Mouse (Mus musculus) ES-Bruce4 (cell line): ENCODE results near the gene Abcb8. TPM values are rescaled to one million over a fixed set of nuclear protein-coding genes. Genes with fewer than 3 reads are reported as not detected.

Source experiments
- H3K27ac ChIP-seq: 2 replicates; pipeline ENCODE4 v1.5.1; 2012; ENCODE audit warnings: low read length, inconsistent platforms; ENCODE audit not compliant: insufficient read depth
- H3K27me3 ChIP-seq: 2 replicates; pipeline ENCODE4 v1.6.1; 2012; ENCODE audit warnings: mild to moderate bottlenecking, low read length, inconsistent platforms; ENCODE audit not compliant: control insufficient read depth, poor library complexity, insufficient read depth, severe bottlenecking
- H3K36me3 ChIP-seq: 2 replicates; pipeline ENCODE4 v1.6.1; 2012; ENCODE audit warnings: inconsistent platforms, mild to moderate bottlenecking, low read length, moderate library complexity; ENCODE audit not compliant: control insufficient read depth, poor library complexity, insufficient read depth, severe bottlenecking
- H3K4me1 ChIP-seq: one replicate; pipeline ENCODE4 v1.8.1; 2011; ENCODE audit warnings: low read length; ENCODE audit not compliant: control insufficient read depth, insufficient read depth
- H3K4me3 ChIP-seq: 2 replicates; pipeline ENCODE4 v1.5.1; 2011; ENCODE audit warnings: low read depth, mild to moderate bottlenecking, low read length
- H3K9ac ChIP-seq: 2 replicates; pipeline ENCODE4 v1.6.1; 2012; ENCODE audit warnings: low read depth, mild to moderate bottlenecking, inconsistent platforms; ENCODE audit not compliant: poor library complexity, severe bottlenecking
- H3K9me3 ChIP-seq: replicated peaks from 2 replicates; pipeline ENCODE4 v1.6.1; 2012; ENCODE audit warnings: mild to moderate bottlenecking, low read length, inconsistent platforms; ENCODE audit not compliant: control insufficient read depth, poor library complexity, insufficient read depth, severe bottlenecking
- CTCF ChIP-seq: IDR thresholded peaks from one replicate; pipeline ENCODE4 v1.8.1; 2011; ENCODE audit warnings: low read depth, low read length
- EP300 ChIP-seq: IDR thresholded peaks from 2 replicates; pipeline ENCODE4 v1.6.1; 2011; ENCODE audit warnings: low read depth, low read length; ENCODE audit not compliant: insufficient read depth
- POLR2A ChIP-seq: IDR thresholded peaks from one replicate; pipeline ENCODE4 v1.8.1; 2011; ENCODE audit warnings: low read length; ENCODE audit not compliant: insufficient read depth
- polyA plus RNA-seq: library from polyadenylated mRNA; stranded (reverse); fragments of >200 nt; gene quantifications from 2 replicates; pipeline ENCODE4 v1.2.4, GENCODE M21; 2011; ENCODE audit warnings: low read depth; ENCODE audit not compliant: missing spikeins, insufficient read depth, insufficient read length

The Abcb8 gene
- polyA plus RNA-seq, 1 experiment = 29.6 TPM

DNA sequence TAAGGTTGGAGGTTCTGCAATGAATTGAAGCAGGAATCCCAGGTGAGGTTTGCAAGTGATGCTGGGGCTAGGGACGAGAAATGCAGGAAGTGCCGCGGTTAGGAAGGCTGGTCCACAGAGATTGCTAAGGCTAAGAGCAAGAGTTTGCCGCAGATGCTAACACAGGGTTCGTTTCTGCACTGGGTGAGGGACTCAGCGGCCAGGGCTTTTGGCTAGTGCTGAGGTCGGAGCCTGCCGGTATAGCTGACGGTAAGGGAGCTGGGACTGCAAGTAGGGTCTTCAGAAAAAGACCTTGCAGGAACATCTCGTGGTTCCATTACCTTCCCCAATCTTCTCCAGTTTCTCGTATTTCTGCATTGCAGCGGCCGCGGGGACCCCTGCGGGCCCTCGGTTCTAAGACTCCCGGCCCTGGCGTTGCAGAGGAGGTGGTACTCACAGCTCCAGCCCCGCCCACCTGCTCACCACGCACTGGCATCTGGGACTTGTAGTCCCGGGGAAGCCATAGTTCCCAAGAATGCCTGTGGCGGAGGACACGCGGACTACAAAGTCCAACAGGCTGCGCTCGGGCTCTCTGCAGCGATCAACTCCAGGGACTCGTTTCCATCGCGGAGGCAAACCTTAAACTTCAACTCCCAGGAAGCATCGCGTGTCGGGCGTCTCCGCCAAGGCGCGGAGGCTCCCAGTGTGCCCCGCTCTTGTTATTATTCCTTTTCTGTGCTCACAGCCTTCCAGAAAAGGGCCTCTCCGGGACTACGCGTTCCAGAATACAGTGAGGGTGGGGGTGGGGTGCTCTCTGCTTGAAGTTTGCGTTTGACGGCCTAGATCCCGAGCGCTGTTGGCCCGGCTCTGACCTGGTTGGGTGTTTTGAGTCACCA lies 29.9 kb downstream of the Abcb8 start, which contains the start of the genes Cdk5 and Slc4a2:
Cdk5 (minus strand) TSS at position 402 of the 875 bp plus-strand sequence.
Slc4a2 (plus strand) TSS at position 709 of the 875 bp plus-strand sequence.
- peaks cover 10% of the 10 kb centered on the region for H3K4me1 ChIP-seq
- H3K4me3 ChIP-seq = peak within 1 kb of the TSS; percentile 98
- H3K36me3 ChIP-seq = no peaks in the 10 kb centered on the region
- H3K27ac ChIP-seq = peak within 1 kb of the TSS; percentile 24; the same call in 1 of the 2 replicates
- no peak for TF ChIP-seq CTCF
- no peak for TF ChIP-seq EP300
- peak; percentile 39 for TF ChIP-seq POLR2A
- H3K9ac ChIP-seq = peak within 1 kb of the TSS; percentile 81
- no peaks in the 10 kb centered on the region for H3K27me3 ChIP-seq
- no peaks in the 10 kb centered on the region for H3K9me3 ChIP-seq

DNA sequence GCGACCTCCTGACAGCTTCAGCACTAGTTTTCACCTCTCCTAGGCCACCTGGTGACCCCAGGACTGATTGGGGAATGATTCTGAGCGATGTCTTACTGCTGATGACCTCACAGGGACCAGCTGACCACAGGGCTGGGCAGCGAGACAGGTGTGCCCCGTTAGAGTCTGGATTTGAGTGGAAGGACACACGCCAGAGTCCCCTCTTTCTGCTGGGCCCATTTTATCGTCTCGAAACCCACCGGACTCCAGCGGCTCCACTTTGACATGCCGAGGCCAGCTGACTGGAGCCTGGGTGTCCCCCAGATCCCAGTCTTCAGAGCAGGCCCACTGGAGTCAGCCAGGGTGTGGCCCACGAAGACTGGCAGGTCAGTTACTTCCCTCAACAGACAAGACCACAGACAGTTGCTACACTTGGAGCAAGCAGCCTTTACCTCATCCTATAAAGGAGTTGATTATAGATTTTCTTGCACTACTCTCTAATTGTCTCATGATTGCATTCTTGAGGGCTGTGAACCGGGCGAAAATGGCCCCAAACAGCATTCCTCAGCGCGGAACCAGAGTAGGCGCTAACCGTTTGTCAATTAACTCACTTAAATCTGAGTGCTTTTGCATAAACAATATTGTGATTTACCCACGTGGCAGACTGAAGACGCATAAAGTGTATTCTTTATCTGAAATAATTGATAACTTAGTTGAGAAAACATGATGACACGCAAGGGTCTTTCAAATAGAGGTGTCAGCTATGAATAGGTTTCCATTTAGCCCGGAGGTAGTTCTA lies 30.7 kb downstream of the Abcb8 start:
- Histone ChIP-seq H3K27me3 (no peaks in the 10 kb centered on the region), H3K36me3 (no peaks in the 10 kb centered on the region), H3K9me3 (no peaks in the 10 kb centered on the region), H3K9ac (peak overlapping the region; percentile 81), H3K4me3 (peak overlapping the region; percentile 79), H3K27ac (peak overlapping the region; percentile 24; the same call in 1 of the 2 replicates), H3K4me1 (peaks cover 10% of the 10 kb centered on the region)
- TF ChIP-seq POLR2A (no peak), CTCF (no peak), EP300 (no peak)

DNA sequence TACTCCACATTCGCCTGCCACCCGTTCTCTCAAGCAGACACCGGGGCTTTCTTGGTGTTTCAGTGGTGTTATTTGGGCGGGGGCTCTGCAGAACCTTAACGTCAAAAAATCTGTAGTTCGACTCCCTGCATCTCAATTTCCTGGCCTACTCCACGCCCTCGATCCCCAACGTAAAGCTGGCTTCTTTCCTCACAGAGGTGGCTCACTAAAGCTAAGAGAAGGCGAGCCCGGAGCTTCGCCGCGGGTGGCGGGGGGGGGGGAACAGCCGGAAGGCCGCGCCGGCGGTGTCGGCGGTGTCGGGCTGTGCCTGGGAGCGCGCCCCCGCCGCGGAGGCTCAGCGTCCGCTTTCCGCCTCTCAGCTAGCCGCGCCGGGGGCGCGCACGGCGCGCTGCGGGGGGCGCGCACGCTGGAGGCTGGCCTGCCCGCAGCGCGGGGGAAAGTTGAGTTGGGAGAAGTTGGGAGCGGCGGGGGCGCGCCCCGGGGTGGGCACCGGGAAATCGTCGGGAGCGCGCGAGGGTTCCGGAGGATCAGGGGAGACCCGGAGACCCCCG lies 31.5 kb downstream of the Abcb8 start:
- H3K4me3 ChIP-seq = peak overlapping the region; percentile 79
- peaks cover 10% of the 10 kb centered on the region for H3K4me1 ChIP-seq
- TF ChIP-seq EP300 (no peak), CTCF (no peak), POLR2A (no peak)
- peak overlapping the region; percentile 81 for H3K9ac ChIP-seq
- H3K9me3 ChIP-seq = no peaks in the 10 kb centered on the region
- no peaks in the 10 kb centered on the region for H3K36me3 ChIP-seq
- H3K27me3 ChIP-seq = no peaks in the 10 kb centered on the region
- no peak overlapping the region for H3K27ac ChIP-seq

DNA sequence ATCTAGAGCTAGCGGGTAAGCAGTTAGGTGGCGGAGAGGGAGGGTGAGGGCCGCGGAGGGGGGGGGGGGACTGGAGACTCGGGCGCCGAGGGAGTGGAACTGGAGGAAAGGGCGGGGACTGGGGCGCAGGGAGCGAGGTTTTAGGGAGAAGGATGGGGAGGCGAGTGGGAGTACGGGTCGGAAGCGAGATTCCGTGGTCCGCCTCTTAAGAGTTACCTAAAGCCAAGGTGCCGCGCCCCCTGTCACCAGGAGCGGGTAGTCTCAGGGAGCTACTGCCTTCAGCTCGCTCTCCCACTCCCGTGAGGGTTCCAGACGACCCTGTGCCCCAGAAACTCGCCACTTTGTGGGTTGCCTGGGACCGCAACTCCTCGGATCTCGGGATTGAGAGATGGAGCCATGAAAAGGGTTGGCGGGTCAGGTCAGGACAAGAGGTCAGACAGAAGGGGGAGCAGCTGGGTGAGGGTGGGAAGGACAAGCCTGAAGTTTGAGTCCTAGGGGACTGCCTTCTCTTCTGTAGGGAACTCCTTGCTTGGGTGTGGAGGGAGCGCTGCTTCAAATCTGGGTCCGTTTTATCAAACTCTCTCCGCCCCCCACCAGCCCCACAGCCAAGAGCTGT lies 32.1 kb downstream of the Abcb8 start:
- no peaks in the 10 kb centered on the region for H3K9me3 ChIP-seq
- peak overlapping the region; percentile 72 for H3K4me3 ChIP-seq
- TF ChIP-seq CTCF (peak; percentile 2), POLR2A (no peak)
- H3K27me3 ChIP-seq = no peaks in the 10 kb centered on the region
- H3K4me1 ChIP-seq = peaks cover 10% of the 10 kb centered on the region
- no peak overlapping the region for H3K27ac ChIP-seq
- peak overlapping the region; percentile 81 for H3K9ac ChIP-seq
- H3K36me3 ChIP-seq = no peaks in the 10 kb centered on the region

DNA sequence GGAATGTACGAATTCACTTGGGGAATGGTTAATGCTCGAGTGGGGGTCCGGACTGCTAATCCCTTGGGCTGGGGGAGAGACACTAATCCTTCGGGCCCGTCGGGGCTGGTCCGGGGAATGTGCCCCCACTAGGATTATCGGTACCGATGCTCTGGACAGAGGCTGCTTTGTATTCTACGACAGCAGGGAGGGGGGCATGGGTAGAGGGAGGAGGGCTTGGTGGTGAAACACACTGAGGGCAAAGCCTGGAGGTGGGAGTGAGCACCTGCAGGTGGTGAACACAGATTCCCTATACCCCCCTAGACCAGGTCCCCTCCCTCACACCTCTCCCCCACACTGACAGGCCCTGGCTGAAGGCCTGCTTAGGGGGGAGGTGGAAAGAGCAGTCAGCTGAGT lies 32.6 kb downstream of the Abcb8 start:
- H3K36me3 ChIP-seq = no peaks in the 10 kb centered on the region
- H3K9me3 ChIP-seq = no peaks in the 10 kb centered on the region
- H3K9ac ChIP-seq = peak overlapping the region; percentile 81
- peak overlapping the region; percentile 72 for H3K4me3 ChIP-seq
- H3K27ac ChIP-seq = no peak overlapping the region
- TF ChIP-seq CTCF (no peak), EP300 (no peak), POLR2A (no peak)
- H3K4me1 ChIP-seq = peaks cover 10% of the 10 kb centered on the region
- no peaks in the 10 kb centered on the region for H3K27me3 ChIP-seq
